Mouse (Mus musculus): ENCODE data around the gene Cdh16. TPM values are rescaled to one million over a fixed set of nuclear protein-coding genes. Genes with fewer than 3 reads are reported as not detected.

Gene Cdh16
- polyA plus RNA-seq, 1 experiment from 2014 or later: not detected

Other genes starting within 250 kb of the Cdh16 start
- gene Cmtm4, start 228.6 kb downstream of the Cdh16 start, polyA plus RNA-seq (2015; fragmentation: Nextera tagmentation; extraction: Ambion mirVana): 3.0 TPM in 2 replicates
- 97.9 and 112 TPM in 2 replicates for gene Dync1li2, start 181.3 kb downstream of the Cdh16 start, polyA plus RNA-seq (2015; fragmentation: Nextera tagmentation; extraction: Ambion mirVana)
- 0.70 and 0.90 TPM in 2 replicates for gene Terb1, start 114.5 kb downstream of the Cdh16 start, polyA plus RNA-seq (2015; fragmentation: Nextera tagmentation; extraction: Ambion mirVana)
- 104 and 108 TPM in 2 replicates for gene Nae1, start 89.8 kb downstream of the Cdh16 start, polyA plus RNA-seq (2015; fragmentation: Nextera tagmentation; extraction: Ambion mirVana)
- 3.5 and 4.9 TPM in 2 replicates for gene Car7, start 89.7 kb downstream of the Cdh16 start, polyA plus RNA-seq (2015; fragmentation: Nextera tagmentation; extraction: Ambion mirVana)
- 20.1 and 20.5 TPM in 2 replicates for gene Pdp2, start 32.9 kb downstream of the Cdh16 start, polyA plus RNA-seq (2015; fragmentation: Nextera tagmentation; extraction: Ambion mirVana)
- gene Rrad, start 6.9 kb upstream of the Cdh16 start, polyA plus RNA-seq (2015; fragmentation: Nextera tagmentation; extraction: Ambion mirVana): 3.0 and 4.8 TPM in 2 replicates
- 124 and 136 TPM in 2 replicates for gene Ciao2b, start 17.6 kb upstream of the Cdh16 start, polyA plus RNA-seq (2015; fragmentation: Nextera tagmentation; extraction: Ambion mirVana)
- gene Ces2a, start 109.6 kb upstream of the Cdh16 start, polyA plus RNA-seq (2015; fragmentation: Nextera tagmentation; extraction: Ambion mirVana): not detected in 2 replicates
- 0.24 and 0.67 TPM in 2 replicates for gene Ces2b, start 207.2 kb upstream of the Cdh16 start, polyA plus RNA-seq (2015; fragmentation: Nextera tagmentation; extraction: Ambion mirVana)
- gene Ces2c, start 222.7 kb upstream of the Cdh16 start, polyA plus RNA-seq (2015; fragmentation: Nextera tagmentation; extraction: Ambion mirVana): not detected in 2 replicates

Measured in hindbrain, embryonic 16.5 days (tissue).